Mouse (Mus musculus) midbrain, embryonic 16.5 days (tissue): ENCODE results near the gene Schip1. TPM values are rescaled to one million over a fixed set of nuclear protein-coding genes. Genes with fewer than 3 reads are reported as not detected.

Source experiments
- ATAC-seq: fragments of 200-750 bp; cut with Nextera tagmentation; 2 replicates; pipeline ENCODE4 v1.8.0; 2017; ENCODE audit warnings: moderate TSS enrichment
- H3K27ac ChIP-seq: fragments of 300-500 bp; sonication (generic); 2 replicates; pipeline ENCODE4 v1.5.1; 2014; ENCODE audit warnings: mild to moderate bottlenecking, low read length, mixed read lengths
- H3K27me3 ChIP-seq: fragments of 300-500 bp; sonication (generic); 2 replicates; pipeline ENCODE4 v1.6.1; 2014; ENCODE audit warnings: low read depth, low read length, mixed read lengths; ENCODE audit not compliant: control insufficient read depth, insufficient read depth
- H3K36me3 ChIP-seq: fragments of 300-500 bp; sonication (generic); 2 replicates; pipeline ENCODE4 v1.6.1; 2014; ENCODE audit warnings: mild to moderate bottlenecking, low read length, moderate library complexity, mixed read lengths; ENCODE audit not compliant: control insufficient read depth, insufficient read depth
- H3K4me1 ChIP-seq: fragments of 300-500 bp; sonication (generic); 2 replicates; pipeline ENCODE4 v1.6.1; 2014; ENCODE audit warnings: mild to moderate bottlenecking, low read length, mixed read lengths; ENCODE audit not compliant: control insufficient read depth, insufficient read depth
- H3K4me2 ChIP-seq: fragments of 300-500 bp; sonication (generic); 2 replicates; pipeline ENCODE4 v1.6.1; 2014; ENCODE audit warnings: mild to moderate bottlenecking, low read length, mixed read lengths
- H3K4me3 ChIP-seq: fragments of 300-500 bp; sonication (generic); 2 replicates; pipeline ENCODE4 v1.5.1; 2014; ENCODE audit warnings: low read depth, mild to moderate bottlenecking, low read length, moderate library complexity, mixed read lengths
- H3K9ac ChIP-seq: fragments of 300-500 bp; sonication (generic); 2 replicates; pipeline ENCODE4 v1.6.1; 2014; ENCODE audit warnings: low read depth, low read length, mixed read lengths
- H3K9me3 ChIP-seq: fragments of 300-500 bp; sonication (generic); replicated peaks from 2 replicates; pipeline ENCODE4 v1.6.1; 2014; ENCODE audit warnings: mild to moderate bottlenecking, low read length, mixed read lengths; ENCODE audit not compliant: control insufficient read depth, poor library complexity, severe bottlenecking
- WGBS: fragments of 180-500 bp; shearing (Covaris S2); extraction: QIAGEN DNeasy Blood & Tissue Kit; methylation state at CpG from one replicate; pipeline ENCODE4 v1.1.7; 2014; 5-methylcytosine and 5-hydroxymethylcytosine counted together
- polyA plus RNA-seq: library from polyadenylated mRNA; unstranded; fragments of >200 nt; fragmentation: Nextera tagmentation; extraction: Ambion mirVana; gene quantifications from 2 replicates; pipeline ENCODE4 v1.2.1, GENCODE M21; 2015

Gene Schip1
- polyA plus RNA-seq, 1 experiment from 2014 or later = 147 TPM

- Histone ChIP-seq H3K9ac (no peak overlapping the region), H3K27me3 (no peaks in the 10 kb centered on the region), H3K4me1 (no peaks in the 10 kb centered on the region; the same call in none of the 2 replicates), H3K4me2 (no peak overlapping the region), H3K27ac (no peak overlapping the region), H3K4me3 (no peak overlapping the region), H3K36me3 (no peaks in the 10 kb centered on the region), H3K9me3 (no peaks in the 10 kb centered on the region)
- ATAC-seq = 0 out of 2 replicates have a peak, but pooled peaks have one; percentile 32
- 67% methylated on average over 7 of the region's 7 CpGs for WGBS
Observed at GRCm38 (mm10) chr3:68377452-68378198, 313.0 kb downstream of the Schip1 start.

DNA sequence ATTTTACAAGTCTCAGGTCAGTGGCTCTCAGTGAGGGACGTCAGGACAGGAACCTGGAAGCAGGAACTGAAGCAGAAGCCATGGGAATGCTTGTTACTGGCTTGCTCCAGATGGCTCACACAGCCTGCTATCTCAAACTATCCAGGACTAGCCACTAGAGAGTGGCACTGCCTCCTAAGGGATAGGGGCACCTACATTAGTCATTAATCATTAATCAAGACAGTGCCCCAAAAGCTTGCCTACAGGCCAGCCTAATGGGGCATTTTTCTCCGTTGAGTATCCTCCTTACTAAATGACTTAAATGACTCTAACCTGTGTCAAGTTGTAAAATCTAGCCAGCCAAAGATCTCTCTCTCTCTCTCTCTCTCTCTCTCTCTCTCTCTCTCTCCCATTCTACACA lies 314.2 kb downstream of the Schip1 start:
- no peaks in the 10 kb centered on the region for H3K9me3 ChIP-seq
- H3K27ac ChIP-seq = no peak overlapping the region
- ATAC-seq = no peak
- no peaks in the 10 kb centered on the region; the same call in none of the 2 replicates for H3K4me1 ChIP-seq
- WGBS = 76% methylated on average over 2 of the region's 2 CpGs
- no peaks in the 10 kb centered on the region for H3K27me3 ChIP-seq
- H3K9ac ChIP-seq = no peak overlapping the region
- no peak overlapping the region for H3K4me3 ChIP-seq
- H3K4me2 ChIP-seq = no peak overlapping the region
- H3K36me3 ChIP-seq = no peaks in the 10 kb centered on the region

- no peak overlapping the region for H3K4me2 ChIP-seq
- no peak overlapping the region for H3K27ac ChIP-seq
- H3K9me3 ChIP-seq = no peaks in the 10 kb centered on the region
- H3K9ac ChIP-seq = no peak overlapping the region
- H3K27me3 ChIP-seq = no peaks in the 10 kb centered on the region
- no peak overlapping the region for H3K4me3 ChIP-seq
- ATAC-seq = no peak
- H3K36me3 ChIP-seq = no peaks in the 10 kb centered on the region
- 58% methylated on average over 7 of the region's 7 CpGs for WGBS
- no peaks in the 10 kb centered on the region; the same call in none of the 2 replicates for H3K4me1 ChIP-seq
Observed at GRCm38 (mm10) chr3:68379242-68379641, 314.6 kb downstream of the Schip1 start.

DNA sequence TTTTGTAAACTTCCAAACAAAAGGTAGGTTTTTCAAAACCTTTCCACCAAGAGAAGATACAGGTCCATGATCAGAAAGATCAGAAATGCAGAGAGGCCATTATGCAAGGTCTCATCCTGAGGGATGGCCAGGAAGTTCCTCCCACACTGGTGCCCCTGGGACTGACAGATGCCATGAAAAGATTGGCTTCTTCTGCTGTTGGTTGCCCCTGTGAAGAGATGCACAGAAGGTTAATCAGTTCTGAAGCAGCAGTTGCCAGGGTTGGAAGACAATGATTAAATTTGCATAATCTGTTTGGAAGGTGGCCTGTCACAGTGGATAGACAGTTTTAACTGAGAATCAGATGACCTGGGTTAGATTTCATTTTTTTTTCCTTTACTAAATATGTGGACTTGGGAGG lies 319.1 kb downstream of the Schip1 start:
- H3K9me3 ChIP-seq = no peaks in the 10 kb centered on the region
- H3K27ac ChIP-seq = no peak overlapping the region
- no peak overlapping the region for H3K9ac ChIP-seq
- no peak overlapping the region for H3K4me2 ChIP-seq
- ATAC-seq = no peak
- no peaks in the 10 kb centered on the region for H3K36me3 ChIP-seq
- H3K4me1 ChIP-seq = no peaks in the 10 kb centered on the region; the same call in 1 of the 2 replicates
- H3K27me3 ChIP-seq = no peaks in the 10 kb centered on the region
- H3K4me3 ChIP-seq = no peak overlapping the region

DNA sequence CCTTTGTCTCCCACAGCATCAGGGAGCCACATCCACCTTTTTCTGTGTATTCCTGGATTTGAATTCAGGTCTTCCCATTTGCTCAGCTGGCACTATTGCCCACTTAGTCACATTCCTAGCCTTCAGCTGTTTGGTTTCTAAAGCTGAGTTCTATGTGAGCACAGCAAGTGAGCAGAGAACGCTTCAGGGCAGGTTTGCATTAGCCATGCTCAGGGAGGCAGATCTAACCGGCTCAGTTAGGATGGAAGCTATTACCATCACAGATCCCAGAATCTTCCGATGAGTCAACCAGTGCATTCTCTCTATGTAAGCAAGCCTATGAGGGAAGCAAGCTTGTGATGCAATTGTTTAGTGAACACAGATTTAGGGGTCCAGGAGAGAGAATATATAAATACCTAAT lies 320.9 kb downstream of the Schip1 start:
- H3K4me3 ChIP-seq = no peak overlapping the region
- H3K36me3 ChIP-seq = no peaks in the 10 kb centered on the region
- H3K4me2 ChIP-seq = no peak overlapping the region
- H3K4me1 ChIP-seq = no peaks in the 10 kb centered on the region
- H3K27me3 ChIP-seq = no peaks in the 10 kb centered on the region
- H3K9ac ChIP-seq = no peak overlapping the region
- H3K9me3 ChIP-seq = no peaks in the 10 kb centered on the region
- no peak for ATAC-seq
- no peak overlapping the region for H3K27ac ChIP-seq
- WGBS = 82% methylated on average over 3 of the region's 3 CpGs

- no peaks in the 10 kb centered on the region for H3K4me1 ChIP-seq
- H3K9me3 ChIP-seq = no peaks in the 10 kb centered on the region
- H3K27me3 ChIP-seq = no peaks in the 10 kb centered on the region
- no peak for ATAC-seq
- 96% methylated on average over 3 of the region's 3 CpGs for WGBS
- H3K9ac ChIP-seq = no peak overlapping the region
- no peak overlapping the region for H3K4me3 ChIP-seq
- no peak overlapping the region for H3K4me2 ChIP-seq
- H3K36me3 ChIP-seq = no peaks in the 10 kb centered on the region
- H3K27ac ChIP-seq = no peak overlapping the region
Observed at GRCm38 (mm10) chr3:68388023-68388422, 323.4 kb downstream of the Schip1 start.

DNA sequence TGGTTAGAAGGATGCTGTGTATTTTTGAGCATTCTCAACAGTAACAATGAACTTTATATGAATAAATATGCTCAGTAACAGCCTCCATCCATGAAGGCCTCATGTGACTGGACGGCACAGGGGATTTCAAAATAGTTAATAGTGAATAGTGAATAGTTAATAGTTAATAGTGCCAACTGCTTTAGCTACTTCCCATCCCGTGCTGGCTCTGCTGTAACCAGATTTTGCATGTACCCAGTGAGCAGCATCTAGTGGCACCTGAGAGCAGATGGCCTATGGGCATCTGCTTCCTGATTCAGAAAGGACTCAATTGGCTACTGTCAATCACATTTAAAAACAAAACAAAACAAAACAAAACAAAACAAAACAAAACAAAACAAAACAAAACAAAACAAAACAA lies 329.0 kb downstream of the Schip1 start:
- H3K27me3 ChIP-seq = no peaks in the 10 kb centered on the region
- no peak overlapping the region for H3K27ac ChIP-seq
- no peak overlapping the region for H3K4me2 ChIP-seq
- H3K9ac ChIP-seq = no peak overlapping the region
- WGBS = 76% methylated on average over 2 of the region's 2 CpGs
- no peaks in the 10 kb centered on the region for H3K9me3 ChIP-seq
- no peak overlapping the region for H3K4me3 ChIP-seq
- H3K36me3 ChIP-seq = no peaks in the 10 kb centered on the region
- no peaks in the 10 kb centered on the region for H3K4me1 ChIP-seq
- no peak for ATAC-seq

DNA sequence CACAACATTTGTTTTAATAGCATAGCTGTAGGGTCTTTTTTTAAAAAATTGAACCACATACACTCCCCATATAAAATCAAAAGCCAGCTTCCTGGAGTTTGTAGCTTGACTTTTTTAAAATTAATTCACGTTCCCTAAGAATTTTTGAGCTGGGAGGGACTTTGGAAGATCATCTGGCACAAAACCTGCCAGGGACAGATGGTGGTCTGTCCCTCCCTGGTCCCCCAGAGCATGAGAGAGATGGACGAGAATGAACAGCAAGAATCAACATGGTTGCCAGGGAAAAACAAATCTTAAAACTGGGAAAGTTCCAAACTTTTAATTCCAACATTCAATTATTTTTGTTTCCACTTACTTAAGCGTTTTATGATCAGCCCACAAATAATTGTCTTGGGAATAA lies 334.1 kb downstream of the Schip1 start:
- H3K4me3 ChIP-seq = no peak overlapping the region
- H3K27ac ChIP-seq = no peak overlapping the region
- H3K9ac ChIP-seq = no peak overlapping the region
- 88% methylated on average over 3 of the region's 3 CpGs for WGBS
- no peaks in the 10 kb centered on the region for H3K9me3 ChIP-seq
- no peaks in the 10 kb centered on the region for H3K36me3 ChIP-seq
- peaks cover 6% of the 10 kb centered on the region for H3K4me1 ChIP-seq
- H3K4me2 ChIP-seq = no peak overlapping the region
- ATAC-seq = no peak
- no peaks in the 10 kb centered on the region for H3K27me3 ChIP-seq

GRCm38 (mm10) chr3:68400121-68400520 lies 335.5 kb downstream of the Schip1 start:
- Histone ChIP-seq H3K4me1 (peaks cover 11% of the 10 kb centered on the region), H3K27me3 (no peaks in the 10 kb centered on the region), H3K9ac (no peak overlapping the region), H3K9me3 (no peaks in the 10 kb centered on the region), H3K27ac (no peak overlapping the region), H3K4me2 (no peak overlapping the region), H3K4me3 (no peak overlapping the region), H3K36me3 (no peaks in the 10 kb centered on the region)
- 59% methylated on average over 7 of the region's 7 CpGs for WGBS
- no peak for ATAC-seq
